Mouse (Mus musculus) induced T-regulatory cell, adult 2 months (primary cell): ENCODE results near the gene Cfdp1.

Experiments used
- DNase-seq: peaks from one replicate; pipeline ENCODE4 v3.0.0-alpha.2; 2012; ENCODE audit warnings: low read depth

The Cfdp1 gene

GRCm38 (mm10) chr8:111853861-111854501, at the start of gene Cfdp1:
TSS of gene Cfdp1 (minus strand) at chr8:111854291.
- peak; percentile 98 for DNase-seq

GRCm38 (mm10) chr8:111902080-111902479, 48.0 kb upstream of the Cfdp1 start:
- no peak for DNase-seq

- no peak for DNase-seq
Observed at GRCm38 (mm10) chr8:111898586-111898985, 44.5 kb upstream of the Cfdp1 start.

GRCm38 (mm10) chr8:111894955-111895354, 40.9 kb upstream of the Cfdp1 start:
- peak; percentile 35 for DNase-seq

GRCm38 (mm10) chr8:111892615-111893014, 38.5 kb upstream of the Cfdp1 start:
- no peak for DNase-seq

- DNase-seq = no peak
Observed at GRCm38 (mm10) chr8:111891983-111892382, 37.9 kb upstream of the Cfdp1 start.

GRCm38 (mm10) chr8:111890911-111891303, 36.8 kb upstream of the Cfdp1 start:
- DNase-seq = no peak

- no peak for DNase-seq
Observed at GRCm38 (mm10) chr8:111889931-111890910, 36.1 kb upstream of the Cfdp1 start.

GRCm38 (mm10) chr8:111888091-111888650, 34.1 kb upstream of the Cfdp1 start:
- DNase-seq = no peak

GRCm38 (mm10) chr8:111887479-111887878, 33.4 kb upstream of the Cfdp1 start:
- DNase-seq = no peak

- DNase-seq = no peak
Observed at GRCm38 (mm10) chr8:111883615-111884014, 29.5 kb upstream of the Cfdp1 start.

GRCm38 (mm10) chr8:111881591-111881990, 27.5 kb upstream of the Cfdp1 start:
- DNase-seq = peak; percentile 72

- DNase-seq = peak; percentile 74
Observed at GRCm38 (mm10) chr8:111877711-111878110, 23.6 kb upstream of the Cfdp1 start.

- DNase-seq = peak; percentile 100
Observed at GRCm38 (mm10) chr8:111876355-111876948, 22.4 kb upstream of the Cfdp1 start, which contains the start of gene Tmem170. TSS of gene Tmem170 (minus strand) at chr8:111876750.

- DNase-seq = no peak
Observed at GRCm38 (mm10) chr8:111875758-111876157, 21.7 kb upstream of the Cfdp1 start.

- DNase-seq = no peak
Observed at GRCm38 (mm10) chr8:111871278-111871677, 17.2 kb upstream of the Cfdp1 start.

GRCm38 (mm10) chr8:111870379-111870778, 16.3 kb upstream of the Cfdp1 start:
- no peak for DNase-seq

GRCm38 (mm10) chr8:111868664-111869063, 14.6 kb upstream of the Cfdp1 start:
- no peak for DNase-seq

- no peak for DNase-seq
Observed at GRCm38 (mm10) chr8:111865857-111866256, 11.8 kb upstream of the Cfdp1 start.

GRCm38 (mm10) chr8:111865130-111865852, 11.2 kb upstream of the Cfdp1 start:
- DNase-seq = no peak

GRCm38 (mm10) chr8:111864648-111865047, 10.6 kb upstream of the Cfdp1 start:
- no peak for DNase-seq

GRCm38 (mm10) chr8:111863280-111863679, 9.2 kb upstream of the Cfdp1 start:
- DNase-seq = no peak
